Mouse (Mus musculus): ENCODE measurements around the gene Lrrc1.
A peak's percentile ranks its signal among the peaks of the same experiment; 100 is the strongest.
"Not testable (repeated sequence)": the region's sequence is repeated elsewhere in the genome, so short reads cannot be mapped to it uniquely, and the experiment has no call there.

Gene Lrrc1

GRCm38 (mm10) chr9:77544354-77545067 lies at the start of gene Lrrc1:
TSS of gene Lrrc1 (minus strand) at chr9:77544870.
- DNase-seq, result peak; percentile 86 to 90

DNA sequence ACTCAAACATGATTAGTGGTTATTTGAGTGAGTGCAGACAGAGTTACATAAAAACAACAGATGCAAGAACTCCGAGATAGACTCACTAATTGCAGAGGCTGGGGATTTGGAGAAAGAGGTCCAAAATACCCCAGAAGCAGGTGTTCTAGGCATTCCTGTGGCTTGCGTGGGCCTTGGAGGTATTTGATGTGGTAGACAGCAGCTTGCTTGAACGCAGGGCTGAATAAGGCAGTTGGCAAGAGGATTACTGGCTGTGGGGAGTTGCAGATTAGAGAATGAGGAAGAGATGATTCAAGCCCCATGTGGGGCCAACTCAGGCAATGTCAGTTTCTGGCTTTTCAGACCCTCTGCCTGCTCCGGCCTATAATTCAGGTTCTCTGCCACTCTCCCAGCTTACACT lies 47.8 kb upstream of the Lrrc1 start:
- DNase-seq, result no peak

GRCm38 (mm10) chr9:77589496-77589895 lies 44.8 kb upstream of the Lrrc1 start:
- no peak for DNase-seq

GRCm38 (mm10) chr9:77587616-77588015 lies 42.9 kb upstream of the Lrrc1 start:
- no peak for DNase-seq

DNA sequence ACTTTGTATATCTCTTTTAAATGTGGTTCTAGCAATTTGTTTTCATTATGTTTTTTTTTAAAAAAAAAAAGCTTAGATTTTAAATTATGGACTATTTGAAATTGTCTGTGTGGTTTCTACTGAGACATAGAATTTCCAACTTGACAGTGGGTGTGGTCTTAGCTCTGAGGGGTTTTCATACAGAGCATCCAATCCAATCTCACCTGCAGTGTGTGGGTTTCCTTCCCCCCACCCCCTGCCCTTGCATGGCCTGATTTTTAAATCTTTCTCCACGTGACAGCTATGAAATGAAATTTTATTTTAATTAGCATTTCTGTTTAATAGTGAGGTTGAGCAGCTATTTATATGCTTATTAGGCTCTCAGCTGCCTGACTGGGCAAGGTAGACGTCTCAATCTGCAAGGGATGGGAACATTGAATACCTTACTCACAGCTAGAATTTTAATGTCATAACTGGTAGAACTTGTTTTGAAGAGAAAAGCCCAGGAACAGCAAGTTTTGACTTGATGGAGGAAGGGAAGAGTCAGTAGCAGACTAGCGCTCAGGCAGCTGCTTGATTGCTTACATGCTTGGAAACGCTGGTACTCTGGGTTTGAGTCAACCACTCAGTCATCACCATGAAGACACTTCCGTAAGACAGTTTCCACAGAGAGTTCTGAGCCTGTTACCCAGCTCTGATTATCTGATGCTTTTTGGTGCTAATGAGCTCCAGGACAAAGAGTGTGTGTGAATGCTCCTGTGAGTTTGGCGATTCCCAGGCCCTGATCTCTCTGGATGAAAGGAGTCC lies 42.3 kb upstream of the Lrrc1 start:
- no peak for DNase-seq

DNA sequence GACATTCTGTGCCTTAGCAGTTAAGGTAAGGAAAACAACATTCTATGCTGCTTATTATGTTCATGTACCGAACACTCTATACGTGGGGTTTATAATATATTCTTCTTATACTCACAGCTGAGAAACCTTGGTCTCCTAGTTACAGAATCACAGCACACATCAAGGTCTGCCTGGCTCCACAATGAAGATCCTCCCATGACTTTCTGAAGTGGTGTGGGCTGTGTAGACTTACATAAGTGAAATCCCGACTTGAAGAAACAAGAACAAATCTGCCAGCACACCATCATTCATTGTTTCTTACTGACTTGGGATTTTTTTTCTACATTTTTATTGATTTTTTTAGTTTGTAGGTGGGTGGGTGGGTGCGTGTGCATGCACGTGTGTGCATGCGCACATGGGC lies 40.1 kb upstream of the Lrrc1 start:
- no peak for DNase-seq

DNA sequence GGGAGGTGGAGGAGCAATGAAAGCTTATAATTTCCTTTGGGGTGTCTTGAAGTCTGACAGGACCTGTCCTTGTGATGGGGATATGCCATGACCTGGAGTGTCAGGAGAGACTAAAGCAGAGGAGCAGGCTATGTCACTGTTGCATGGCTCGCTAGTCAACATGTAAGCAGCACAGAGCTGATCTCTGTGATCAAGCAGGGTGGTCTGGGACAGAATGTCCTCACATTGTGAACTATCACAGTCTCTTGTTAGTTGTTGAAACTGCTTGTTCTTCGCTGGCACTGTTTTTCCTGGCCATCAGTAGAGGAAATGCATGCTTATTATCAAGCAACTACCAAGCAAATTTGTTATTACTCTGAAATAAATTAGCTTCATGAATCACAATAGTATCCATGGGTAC lies 38.6 kb upstream of the Lrrc1 start:
- no peak for DNase-seq

DNA sequence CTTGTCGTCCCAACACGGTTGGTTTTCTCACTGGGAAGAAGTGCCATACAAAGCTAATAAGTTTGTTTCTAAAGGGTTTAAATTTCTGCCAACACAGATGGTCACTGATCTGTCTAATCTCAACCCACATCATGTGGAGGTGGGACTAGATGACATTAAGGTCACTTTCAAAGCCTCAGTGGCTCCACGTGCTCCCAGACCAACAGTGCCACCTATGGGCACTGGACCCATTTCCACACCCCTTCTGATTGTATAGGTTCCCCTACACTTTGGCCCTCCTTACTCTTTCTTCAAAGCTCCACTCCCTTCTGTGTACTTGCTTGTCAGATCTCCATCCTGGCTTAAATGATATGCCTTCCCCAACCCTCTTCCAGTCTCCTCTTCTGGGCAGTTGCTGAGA lies 35.2 kb upstream of the Lrrc1 start:
- peak in 1 of 2 experiments; percentile 13 for DNase-seq

DNA sequence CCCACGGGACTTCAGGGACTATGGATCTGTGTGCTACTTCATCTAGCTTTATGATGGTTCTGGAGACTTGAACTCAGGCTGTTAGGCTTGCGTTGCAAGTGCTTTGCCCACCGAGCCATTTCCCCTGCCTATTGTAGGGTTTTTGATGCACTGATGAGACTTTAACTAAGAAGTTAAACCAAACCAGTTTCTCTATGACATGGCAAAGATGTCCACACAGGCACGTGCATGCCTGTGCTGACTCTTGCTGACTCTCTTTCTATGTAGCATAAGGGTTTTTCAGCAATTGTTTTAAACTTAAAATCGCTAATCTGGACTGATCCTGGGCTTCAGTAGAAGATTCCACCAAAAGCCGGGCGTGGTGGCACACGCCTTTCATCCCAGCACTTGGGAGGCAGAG lies 33.3 kb upstream of the Lrrc1 start:
- no peak for DNase-seq

- DNase-seq, result no peak
Measured at GRCm38 (mm10) chr9:77577409-77577808, 32.7 kb upstream of the Lrrc1 start.

GRCm38 (mm10) chr9:77576320-77576719 lies 31.6 kb upstream of the Lrrc1 start:
- no peak for DNase-seq

- DNase-seq, result not testable (repeated sequence)
Measured at GRCm38 (mm10) chr9:77574996-77575395, 30.3 kb upstream of the Lrrc1 start.

DNA sequence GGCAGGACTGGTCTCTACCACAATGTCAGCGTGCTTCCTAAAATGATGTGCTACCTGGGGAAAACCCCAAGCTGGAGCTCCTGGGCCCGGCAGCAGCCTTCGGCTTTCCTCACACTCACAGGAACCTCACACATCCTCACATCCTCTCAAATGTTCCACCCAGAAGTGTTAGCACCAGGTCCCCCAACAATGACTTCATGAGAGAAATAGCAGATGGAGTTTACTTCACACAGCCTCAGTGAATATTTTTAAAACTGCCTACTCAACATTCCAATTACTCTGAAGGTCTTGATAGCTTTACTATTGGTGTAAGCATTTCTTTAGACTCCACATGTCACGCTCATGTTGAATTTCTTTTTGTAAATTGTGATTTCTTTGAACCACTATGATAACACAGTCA lies 27.2 kb upstream of the Lrrc1 start:
- no peak for DNase-seq

- DNase-seq, result no peak
Measured at GRCm38 (mm10) chr9:77568789-77569506, 24.3 kb upstream of the Lrrc1 start.

- DNase-seq, result no peak
Measured at GRCm38 (mm10) chr9:77561827-77562226, 17.2 kb upstream of the Lrrc1 start.

GRCm38 (mm10) chr9:77557963-77558362 lies 13.3 kb upstream of the Lrrc1 start:
- no peak for DNase-seq

DNA sequence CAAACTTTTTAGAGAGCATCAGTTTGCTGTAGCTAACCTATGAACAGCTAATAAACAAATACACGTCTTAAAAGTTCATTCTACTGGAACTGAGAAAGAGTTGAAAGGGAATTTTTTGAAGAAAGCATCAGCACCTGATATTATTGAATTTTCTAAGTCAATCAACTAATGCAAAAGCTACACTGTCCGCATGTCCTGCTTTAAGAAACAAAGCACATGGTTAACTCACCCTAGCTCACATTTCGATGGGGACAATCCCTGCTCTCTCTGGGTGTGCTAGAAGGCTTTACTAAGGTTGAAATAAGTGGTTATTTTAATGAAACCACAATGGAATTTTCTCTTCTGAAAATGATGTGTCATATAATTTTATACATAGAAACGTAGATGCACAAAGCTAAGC lies 12.5 kb upstream of the Lrrc1 start:
- no peak for DNase-seq

- DNase-seq, result peak; percentile 14 to 16
Measured at GRCm38 (mm10) chr9:77556435-77556834, 11.8 kb upstream of the Lrrc1 start.

- no peak for DNase-seq
Measured at GRCm38 (mm10) chr9:77553465-77553864, 8.8 kb upstream of the Lrrc1 start.

- DNase-seq, result no peak
Measured at GRCm38 (mm10) chr9:77551036-77551512, 6.4 kb upstream of the Lrrc1 start.

DNA sequence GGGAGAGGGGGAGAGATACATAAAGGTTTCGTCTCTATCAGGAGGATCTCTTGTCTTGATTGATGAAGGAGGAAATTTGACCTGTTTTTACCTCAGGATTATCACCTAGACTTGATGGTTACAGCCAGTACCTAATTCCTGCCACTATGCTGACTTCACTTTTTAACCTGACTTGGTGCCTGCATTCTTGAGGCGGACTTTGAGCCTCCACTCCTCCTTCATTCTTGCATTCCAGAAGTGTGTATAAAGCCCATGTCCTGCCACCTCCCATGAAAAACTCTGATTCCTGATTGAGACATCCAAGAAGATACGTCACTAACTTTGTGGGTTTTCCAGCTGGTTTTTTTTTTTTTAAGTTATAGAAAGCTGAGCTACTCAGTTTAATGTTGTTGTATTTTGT lies 1.3 kb upstream of the Lrrc1 start:
- DNase-seq, result peak; percentile 22 to 36

GRCm38 (mm10) chr9:77545068-77545421 lies 375 bp upstream of the Lrrc1 start:
- DNase-seq, result no peak

Measured in lung, adult 18-20 months (tissue).